Mouse (Mus musculus) stomach, embryonic 14.5 days (tissue): ENCODE data around the gene Gm5767. TPM values are rescaled to one million over a fixed set of nuclear protein-coding genes. Genes with fewer than 3 reads are reported as not detected.

ENCODE experiments used
- ATAC-seq: fragments of 200-750 bp; cut with Nextera tagmentation; 2 replicates; pipeline ENCODE4 v1.8.0; 2017; ENCODE audit warnings: low read depth, moderate TSS enrichment; ENCODE audit not compliant: insufficient number of reproducible peaks, insufficient read depth, low FRiP score
- H3K27ac ChIP-seq: fragments of 300-500 bp; sonication (generic); 2 replicates; pipeline ENCODE4 v1.5.1; 2014; ENCODE audit warnings: mild to moderate bottlenecking, low read length, moderate library complexity, mixed read lengths
- H3K27me3 ChIP-seq: fragments of 300-500 bp; sonication (generic); 2 replicates; pipeline ENCODE4 v1.6.1; 2014; ENCODE audit warnings: low read length, control low read depth, mixed read lengths; ENCODE audit not compliant: control insufficient read depth, insufficient read depth
- H3K36me3 ChIP-seq: fragments of 300-500 bp; sonication (generic); 2 replicates; pipeline ENCODE4 v1.6.1; 2014; ENCODE audit warnings: mild to moderate bottlenecking, control low read depth, low read length, moderate library complexity, mixed read lengths; ENCODE audit not compliant: control insufficient read depth, insufficient read depth
- H3K4me1 ChIP-seq: fragments of 300-500 bp; sonication (generic); 2 replicates; pipeline ENCODE4 v1.6.1; 2014; ENCODE audit warnings: low read length, control low read depth, mixed read lengths; ENCODE audit not compliant: control insufficient read depth, insufficient read depth
- H3K4me2 ChIP-seq: fragments of 300-500 bp; sonication (generic); replicated peaks from 2 replicates; pipeline ENCODE4 v1.6.1; 2014; ENCODE audit warnings: low read depth, low read length, control low read depth
- H3K4me3 ChIP-seq: fragments of 300-500 bp; sonication (generic); 2 replicates; pipeline ENCODE4 v1.5.1; 2014; ENCODE audit warnings: low read depth, low read length, control low read depth
- H3K9ac ChIP-seq: fragments of 300-500 bp; sonication (generic); replicated peaks from 2 replicates; pipeline ENCODE4 v1.6.1; 2014; ENCODE audit warnings: low read depth, mild to moderate bottlenecking, control low read depth, low read length, moderate library complexity, mixed read lengths
- H3K9me3 ChIP-seq: fragments of 300-500 bp; sonication (generic); 2 replicates; pipeline ENCODE4 v1.6.1; 2016; ENCODE audit warnings: low read depth, low read length, control low read depth; ENCODE audit not compliant: control insufficient read depth
- WGBS: fragments of 180-500 bp; shearing (Covaris S2); extraction: QIAGEN DNeasy Blood & Tissue Kit; methylation state at CpG from one replicate; pipeline ENCODE4 v1.1.7; 2014; 5-methylcytosine and 5-hydroxymethylcytosine counted together
- polyA plus RNA-seq: library from polyadenylated mRNA; unstranded; fragments of >200 nt; fragmentation: Nextera tagmentation; extraction: Ambion mirVana; gene quantifications from 2 replicates; pipeline ENCODE4 v1.2.1, GENCODE M21; 2014

The Gm5767 gene
- polyA plus RNA-seq, 1 experiment from 2014 or later: not detected

DNA sequence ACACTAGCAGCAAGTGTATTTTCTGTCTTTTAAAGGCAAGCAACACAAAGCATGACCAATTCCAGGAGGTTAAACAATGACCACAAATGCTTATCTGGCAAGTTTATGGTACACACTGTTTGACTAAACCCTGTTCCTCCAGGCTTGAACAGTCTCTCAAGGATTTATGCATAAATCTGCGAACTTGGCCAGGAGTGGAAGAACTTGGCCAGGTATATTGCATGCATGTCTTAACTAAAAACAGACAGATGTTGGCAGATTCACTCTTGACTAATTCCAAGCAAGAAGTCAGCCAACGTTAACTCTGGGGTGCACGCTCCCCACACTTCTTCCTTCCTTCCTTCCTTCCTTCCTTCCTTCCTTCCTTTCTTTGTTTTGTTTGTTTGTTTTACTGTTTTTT is 790 bp upstream of the Gm5767 start:
- no peak overlapping the region for H3K9ac ChIP-seq
- no peaks in the 10 kb centered on the region for H3K27me3 ChIP-seq
- H3K4me2 ChIP-seq: no peak overlapping the region
- no peak for ATAC-seq
- no peak overlapping the region for H3K4me3 ChIP-seq
- H3K36me3 ChIP-seq: no peaks in the 10 kb centered on the region
- WGBS: 78% methylated on average over 3 of the region's 3 CpGs
- H3K27ac ChIP-seq: no peak overlapping the region
- no peaks in the 10 kb centered on the region for H3K4me1 ChIP-seq
- no peaks in the 10 kb centered on the region for H3K9me3 ChIP-seq

DNA sequence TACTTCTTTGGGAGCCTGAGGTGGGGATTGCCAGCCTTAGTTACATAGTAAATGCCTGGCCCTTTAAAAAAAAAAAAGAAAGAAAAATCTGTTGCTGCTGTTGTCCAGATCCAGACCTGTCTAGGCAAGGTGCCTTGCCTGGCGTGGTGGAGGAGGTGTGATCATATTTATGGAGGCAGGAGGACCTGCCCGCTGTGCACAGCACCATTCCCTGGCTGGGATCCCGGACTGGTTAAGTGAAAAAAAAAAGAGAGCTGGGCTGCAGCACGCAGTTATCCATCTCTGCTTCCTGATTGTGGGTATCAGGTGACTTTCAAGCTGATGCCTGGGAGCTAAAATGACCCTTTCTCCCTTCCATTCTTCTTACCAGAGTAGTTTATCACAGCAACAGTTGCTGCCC is 4.5 kb downstream of the Gm5767 start:
- Histone ChIP-seq H3K4me2 (no peak overlapping the region), H3K4me3 (no peak overlapping the region), H3K9me3 (no peaks in the 10 kb centered on the region), H3K27me3 (no peaks in the 10 kb centered on the region), H3K27ac (no peak overlapping the region), H3K9ac (no peak overlapping the region), H3K36me3 (peaks cover 17% of the 10 kb centered on the region), H3K4me1 (0 out of 2 replicates have a peak, but pooled peaks cover 5% of the 10 kb centered on the region)
- WGBS: 58% methylated on average over 4 of the region's 4 CpGs
- ATAC-seq: no peak

DNA sequence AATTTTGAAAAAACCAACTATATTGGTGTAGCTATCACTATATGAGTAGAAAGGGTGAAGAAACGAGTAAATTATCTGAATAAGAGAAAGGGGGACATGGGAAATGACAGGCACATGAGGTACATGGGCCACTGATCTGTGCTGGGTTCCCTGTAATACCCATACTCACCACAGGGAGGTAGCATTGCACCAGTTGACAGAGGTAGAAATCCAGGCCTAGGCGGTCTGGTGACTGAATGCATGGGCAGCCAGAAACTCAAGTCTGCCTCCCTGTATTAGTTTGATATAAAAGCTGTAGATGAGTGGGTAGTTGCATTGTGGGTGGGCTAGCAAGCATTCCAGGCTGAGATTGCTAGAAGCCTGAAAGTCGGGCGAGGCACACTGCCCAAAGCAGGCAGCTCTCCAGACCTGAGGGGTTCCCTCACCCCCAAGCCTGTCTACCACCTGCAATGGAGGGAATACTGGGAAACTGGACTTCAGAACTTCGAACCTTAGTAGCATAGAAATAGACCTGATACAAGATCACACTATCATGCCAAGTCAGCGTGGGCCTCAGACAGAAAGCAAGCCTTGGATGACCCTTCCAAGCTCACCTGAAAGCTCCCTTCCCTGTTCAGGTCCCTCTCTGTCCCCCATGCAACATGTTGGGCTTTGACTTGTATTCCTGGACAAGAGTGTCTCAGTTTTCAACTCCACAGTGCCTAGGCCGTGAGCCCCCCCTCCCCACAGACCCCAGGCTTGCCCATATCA is 5.7 kb downstream of the Gm5767 start:
- H3K27ac ChIP-seq: no peak overlapping the region
- 70% methylated on average over 7 of the region's 7 CpGs for WGBS
- ATAC-seq: peak; percentile 7; the same call in 1 of the 2 replicates

DNA sequence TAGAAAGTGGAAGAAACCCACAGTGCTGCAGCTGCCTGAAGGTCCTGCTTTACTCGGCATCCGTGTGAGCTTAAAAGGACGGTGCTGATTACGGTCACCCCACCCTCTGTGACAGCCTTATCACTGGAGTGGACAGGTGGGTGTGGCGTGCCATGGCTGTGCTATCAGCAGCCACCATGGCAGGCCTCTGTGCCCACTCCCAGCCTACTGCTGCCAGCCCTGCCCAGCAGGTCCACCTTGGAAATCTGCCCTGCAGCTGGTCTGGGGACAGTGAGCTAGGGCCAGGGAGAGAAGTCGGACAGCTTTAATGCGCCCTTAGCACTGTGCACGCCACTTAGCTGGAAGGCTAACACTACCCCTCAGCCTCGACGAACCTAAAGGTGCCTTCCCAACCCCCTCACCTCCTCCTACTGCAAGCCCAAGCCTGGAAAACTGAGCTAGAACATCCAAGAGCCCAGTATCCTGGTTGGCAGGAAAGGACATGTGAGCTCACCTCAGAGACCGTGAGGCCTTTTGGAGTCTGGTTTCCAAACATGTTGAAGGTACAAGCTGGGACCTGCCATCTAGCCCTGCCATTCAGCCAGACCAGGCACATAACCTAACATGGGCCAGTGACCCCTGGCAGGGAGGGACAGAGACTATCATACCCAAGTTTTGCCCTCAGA is 6.4 kb downstream of the Gm5767 start:
- 66% methylated on average over 11 of the region's 11 CpGs for WGBS
- Histone ChIP-seq H3K4me2 (no peak overlapping the region), H3K27me3 (no peaks in the 10 kb centered on the region), H3K9ac (no peak overlapping the region), H3K36me3 (peaks cover 34% of the 10 kb centered on the region), H3K4me1 (0 out of 2 replicates have a peak, but pooled peaks cover 5% of the 10 kb centered on the region), H3K27ac (no peak overlapping the region), H3K9me3 (no peaks in the 10 kb centered on the region), H3K4me3 (no peak overlapping the region)
- peak; percentile 76; the same call in 1 of the 2 replicates for ATAC-seq

More for the DNA sequence above, 5.7 kb downstream of the Gm5767 start:
- Histone ChIP-seq H3K4me1 (0 out of 2 replicates have a peak, but pooled peaks cover 5% of the 10 kb centered on the region), H3K9me3 (no peaks in the 10 kb centered on the region), H3K27me3 (no peaks in the 10 kb centered on the region), H3K9ac (no peak overlapping the region), H3K36me3 (peaks cover 27% of the 10 kb centered on the region), H3K4me2 (no peak overlapping the region), H3K4me3 (no peak overlapping the region)

DNA sequence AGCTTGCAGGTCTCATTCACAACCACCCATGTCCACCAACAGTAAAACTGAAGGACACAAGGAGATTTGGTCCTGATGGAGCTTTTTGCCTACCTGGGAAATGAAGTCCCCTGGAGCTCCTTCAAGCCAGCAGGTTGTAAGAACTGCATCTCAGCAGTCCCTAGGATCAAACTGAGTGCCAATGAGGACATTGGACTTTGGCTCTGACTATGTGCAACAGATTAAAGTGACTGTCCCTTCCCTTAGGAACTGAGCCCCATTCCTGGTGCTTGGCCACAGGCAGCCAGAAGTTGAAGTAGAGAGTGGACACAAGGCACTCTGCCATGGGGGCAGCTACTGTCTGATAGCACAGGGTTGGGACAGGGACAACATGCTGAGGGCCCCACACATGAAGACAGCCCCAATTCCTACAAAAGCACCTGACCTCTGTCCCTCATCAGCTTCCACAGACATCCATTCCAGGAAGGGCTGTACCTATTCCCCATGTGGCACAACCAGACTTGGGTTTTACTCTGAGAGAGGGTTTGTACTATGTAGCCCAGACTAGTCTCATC is 7.1 kb downstream of the Gm5767 start:
- H3K36me3 ChIP-seq: peaks cover 41% of the 10 kb centered on the region
- ATAC-seq: no peak

DNA sequence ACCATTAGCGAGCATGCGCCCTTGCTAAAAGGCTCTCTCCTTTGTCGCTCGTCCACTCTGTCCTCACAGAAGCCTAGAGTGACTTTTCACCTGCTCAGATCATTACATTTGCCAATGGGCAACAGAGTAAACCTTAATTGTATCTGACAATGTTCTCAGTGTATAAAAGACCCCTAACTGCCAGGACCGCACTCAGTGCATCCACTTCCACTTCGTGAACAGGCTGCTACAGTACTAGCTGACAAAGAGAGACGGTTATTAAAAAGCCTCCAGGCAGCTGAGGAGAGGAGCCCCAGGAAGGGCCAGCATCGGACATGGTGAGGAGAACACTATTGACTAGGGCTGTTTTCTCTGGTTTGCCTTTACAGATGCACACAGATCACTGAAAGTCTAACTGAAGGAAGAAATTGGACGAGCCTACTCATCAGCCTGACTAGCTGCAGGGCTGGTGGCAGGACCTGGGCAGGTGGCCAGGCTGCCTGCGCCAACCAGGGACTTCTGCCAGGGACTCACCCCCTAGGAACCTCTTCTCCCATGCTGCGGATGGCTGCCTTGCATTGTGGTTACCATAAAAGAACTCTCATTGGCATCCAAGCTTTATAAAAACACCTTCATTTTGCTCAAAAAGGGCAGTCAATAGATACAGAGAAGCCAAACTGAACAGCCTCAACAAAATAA is 9.5 kb downstream of the Gm5767 start:
- Histone ChIP-seq H3K27me3 (no peaks in the 10 kb centered on the region), H3K9me3 (no peaks in the 10 kb centered on the region), H3K36me3 (peaks cover 64% of the 10 kb centered on the region), H3K4me2 (no peak overlapping the region), H3K27ac (no peak overlapping the region), H3K9ac (no peak overlapping the region), H3K4me1 (0 out of 2 replicates have a peak, but pooled peaks cover 5% of the 10 kb centered on the region), H3K4me3 (no peak overlapping the region)
- no peak for ATAC-seq
- WGBS: 87% methylated on average over 11 of the region's 11 CpGs

More for the DNA sequence above, 7.1 kb downstream of the Gm5767 start:
- Histone ChIP-seq H3K27ac (no peak overlapping the region), H3K4me3 (no peak overlapping the region), H3K9ac (no peak overlapping the region), H3K4me1 (0 out of 2 replicates have a peak, but pooled peaks cover 5% of the 10 kb centered on the region), H3K9me3 (no peaks in the 10 kb centered on the region), H3K4me2 (no peak overlapping the region), H3K27me3 (no peaks in the 10 kb centered on the region)

DNA sequence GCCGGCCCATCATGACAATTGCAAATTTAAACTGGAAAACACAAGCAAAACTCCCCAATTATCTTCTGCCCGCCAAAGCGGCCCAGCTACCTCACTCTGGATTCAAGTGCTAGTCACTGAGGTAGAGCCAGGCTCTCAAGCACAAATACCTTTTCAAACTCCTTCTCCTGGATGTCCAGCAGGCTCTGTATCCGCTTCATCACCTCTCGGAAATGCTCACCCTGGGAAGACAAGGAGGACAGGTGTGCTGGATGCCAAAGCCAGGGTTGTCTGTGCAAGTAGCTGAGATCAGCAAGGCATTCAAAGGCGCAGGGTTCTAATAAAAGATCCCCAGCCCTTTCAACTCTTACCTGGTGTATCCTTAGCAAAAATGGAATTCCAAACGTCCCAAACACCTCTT is 10.6 kb downstream of the Gm5767 start:
- H3K4me1 ChIP-seq: 0 out of 2 replicates have a peak, but pooled peaks cover 5% of the 10 kb centered on the region

DNA sequence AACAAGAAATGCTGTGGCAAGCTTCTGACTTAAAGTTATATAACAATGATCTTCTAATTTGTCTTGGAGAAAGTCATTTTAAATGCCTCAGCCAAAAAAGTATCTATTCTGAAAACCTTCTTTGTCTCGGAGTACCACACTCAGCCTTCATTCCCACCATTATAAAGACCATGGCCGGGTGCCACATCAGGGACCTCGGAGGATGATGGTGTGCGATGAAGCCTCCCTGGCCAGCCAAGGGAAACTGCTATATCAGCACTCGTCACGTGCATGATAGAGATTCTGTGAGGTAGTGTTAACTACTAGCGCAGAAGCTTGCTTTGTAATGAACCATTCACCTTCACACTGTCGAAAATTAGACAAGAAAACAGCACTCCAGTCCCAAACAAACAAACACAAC is 19.0 kb downstream of the Gm5767 start:
- H3K27ac ChIP-seq: no peak overlapping the region
- 92% methylated on average over 8 of the region's 8 CpGs for WGBS
- H3K4me3 ChIP-seq: no peak overlapping the region
- no peaks in the 10 kb centered on the region for H3K9me3 ChIP-seq
- H3K4me1 ChIP-seq: no peaks in the 10 kb centered on the region
- peaks cover 89% of the 10 kb centered on the region for H3K36me3 ChIP-seq
- no peak overlapping the region for H3K9ac ChIP-seq
- no peak overlapping the region for H3K4me2 ChIP-seq
- no peak for ATAC-seq
- no peaks in the 10 kb centered on the region for H3K27me3 ChIP-seq

More for the DNA sequence above, 10.6 kb downstream of the Gm5767 start:
- WGBS: 88% methylated on average over 7 of the region's 7 CpGs
- H3K36me3 ChIP-seq: peaks cover 74% of the 10 kb centered on the region
- no peaks in the 10 kb centered on the region for H3K27me3 ChIP-seq
- H3K4me2 ChIP-seq: no peak overlapping the region
- no peak overlapping the region for H3K4me3 ChIP-seq
- ATAC-seq: no peak
- H3K27ac ChIP-seq: no peak overlapping the region
- no peak overlapping the region for H3K9ac ChIP-seq
- H3K9me3 ChIP-seq: no peaks in the 10 kb centered on the region
